Mouse (Mus musculus) hindbrain, embryonic 10.5 days (tissue): ENCODE measurements around the gene Gabrg2. TPM values are rescaled to one million over a fixed set of nuclear protein-coding genes. Genes with fewer than 3 reads are reported as not detected.

Experiments
- polyA plus RNA-seq: library from polyadenylated mRNA; unstranded; fragments of >200 nt; fragmentation: Nextera tagmentation; extraction: Ambion mirVana; gene quantifications from 2 replicates; pipeline ENCODE4 v1.2.1, GENCODE M21; 2016

Gabrg2 gene
- polyA plus RNA-seq, 1 experiment from 2014 or later = 12.1 TPM

Other genes with a start within 250 kb of the Gabrg2 start
- gene Gabra1, start 182.1 kb upstream of the Gabrg2 start, polyA plus RNA-seq = 0.52 and 0.94 TPM in 2 replicates